Comparison of ENCODE assay signal across 25 mouse cellular contexts in genomic region chr3:116149096-116149495, GRCm38 (mm10).
"Had no signal": no experiment of that assay in that cellular context is flagged by ENCODE, and none has a peak within 500 bp of the region (broad histone marks: within the 10 kb centered on the region; RNA-seq: fewer than 3 reads in every experiment).

No protein-coding gene starts in this region.

- H3K36me3 ChIP-seq: heart, embryonic 10.5 days; heart, embryonic 12.5 days; hindbrain, embryonic 10.5 days; hindbrain, embryonic 12.5 days; intestine, embryonic 15.5 days; limb, embryonic 13.5 days; limb, embryonic 15.5 days had no signal

- H3K4me3 ChIP-seq: heart, embryonic 10.5 days; heart, embryonic 12.5 days; hindbrain, embryonic 10.5 days; hindbrain, embryonic 12.5 days; intestine, embryonic 15.5 days; layer of hippocampus, adult 2 months; limb, embryonic 13.5 days; limb, embryonic 15.5 days had no signal

- H3K27me3 ChIP-seq: heart, embryonic 12.5 days; hindbrain, embryonic 12.5 days; intestine, embryonic 15.5 days; limb, embryonic 13.5 days; limb, embryonic 15.5 days had no signal

- DNase-seq: gastrocnemius, postnatal 14 days; gastrocnemius, postnatal 36 days; heart, adult 11 months; heart, postnatal 10 days; heart, postnatal 4 days; kidney, adult 18-20 months; kidney, adult 8-10 months; kidney, postnatal 10 days; kidney, postnatal 25 days; kidney, postnatal 4 days; layer of hippocampus, adult 9-11 months; layer of hippocampus, postnatal 36 days; left cerebral cortex, postnatal 4 days had no signal

- H3K27ac ChIP-seq: heart, embryonic 10.5 days; hindbrain, embryonic 10.5 days; hindbrain, embryonic 12.5 days; hindbrain, embryonic 14.5 days; intestine, embryonic 15.5 days; layer of hippocampus, adult 2 months; limb, embryonic 13.5 days; limb, embryonic 15.5 days had no signal

- H3K4me1 ChIP-seq: hindbrain, embryonic 12.5 days; intestine, embryonic 15.5 days; limb, embryonic 13.5 days; limb, embryonic 15.5 days had no signal

- H3K9me3 ChIP-seq: heart, embryonic 10.5 days; heart, embryonic 12.5 days; hindbrain, embryonic 10.5 days; hindbrain, embryonic 12.5 days; intestine, embryonic 15.5 days; limb, embryonic 13.5 days; limb, embryonic 15.5 days had no signal

- H3K4me2 ChIP-seq: hindbrain, embryonic 12.5 days; hindbrain, embryonic 14.5 days; intestine, embryonic 15.5 days; limb, embryonic 13.5 days; limb, embryonic 15.5 days had no signal

- H3K9ac ChIP-seq: heart, embryonic 12.5 days; hindbrain, embryonic 12.5 days; hindbrain, embryonic 14.5 days; intestine, embryonic 15.5 days; limb, embryonic 13.5 days; limb, embryonic 15.5 days had no signal

- ATAC-seq: hindbrain, embryonic 16.5 days; inflammation-experienced regulatory T-cells, adult 6 months; intestine, embryonic 15.5 days; intestine, postnatal 0 days had no signal
